Mouse (Mus musculus) C2C12 (cell line): ENCODE data around the gene Cd80.

Experiments used
- CEBPB ChIP-seq: IDR thresholded peaks from one replicate; pipeline ENCODE4 v1.6.1; 2011; ENCODE audit warnings: low read depth, mild to moderate bottlenecking, control low read depth, moderate library complexity
- CTCF ChIP-seq: IDR thresholded peaks from one replicate; pipeline ENCODE4 v1.5.1; 2011; ENCODE audit not compliant: control insufficient read depth, insufficient read depth, insufficient read length
- FOSL1 ChIP-seq: IDR thresholded peaks from one replicate; pipeline ENCODE4 v1.8.0; 2011; ENCODE audit warnings: mild to moderate bottlenecking, low read length; ENCODE audit not compliant: poor library complexity, insufficient read depth, severe bottlenecking
- MAX ChIP-seq: IDR thresholded peaks from one replicate; pipeline ENCODE4 v1.6.1; 2011; ENCODE audit warnings: mild to moderate bottlenecking, control low read depth
- MYOD1 ChIP-seq: IDR thresholded peaks from one replicate; pipeline ENCODE4 v1.6.1; 2011; ENCODE audit warnings: low read depth; ENCODE audit not compliant: control insufficient read depth, insufficient read length
- USF1 ChIP-seq: IDR thresholded peaks from one replicate; pipeline ENCODE4 v1.6.1; 2011; ENCODE audit warnings: low read depth, mild to moderate bottlenecking, control low read depth, moderate library complexity

GRCm38 (mm10) chr16:38442216-38442615 lies 13.1 kb upstream of the Cd80 start:
- TF ChIP-seq CTCF (no peak), MAX (no peak), MYOD1 (no peak), USF1 (no peak), FOSL1 (no peak), CEBPB (no peak)
